Mouse (Mus musculus) liver, postnatal 0 days (tissue): Measurements from ENCODE around the gene Mars.

Source experiments
- CTCF ChIP-seq: sonication (generic); IDR thresholded peaks from 2 replicates; pipeline ENCODE4 v1.5.1; 2016; ENCODE audit warnings: antibody characterized with exemption, low read depth
- EP300 ChIP-seq: IDR thresholded peaks from 2 replicates; pipeline ENCODE4 v1.6.1; 2016; ENCODE audit warnings: antibody characterized with exemption, low read depth, mild to moderate bottlenecking

DNA sequence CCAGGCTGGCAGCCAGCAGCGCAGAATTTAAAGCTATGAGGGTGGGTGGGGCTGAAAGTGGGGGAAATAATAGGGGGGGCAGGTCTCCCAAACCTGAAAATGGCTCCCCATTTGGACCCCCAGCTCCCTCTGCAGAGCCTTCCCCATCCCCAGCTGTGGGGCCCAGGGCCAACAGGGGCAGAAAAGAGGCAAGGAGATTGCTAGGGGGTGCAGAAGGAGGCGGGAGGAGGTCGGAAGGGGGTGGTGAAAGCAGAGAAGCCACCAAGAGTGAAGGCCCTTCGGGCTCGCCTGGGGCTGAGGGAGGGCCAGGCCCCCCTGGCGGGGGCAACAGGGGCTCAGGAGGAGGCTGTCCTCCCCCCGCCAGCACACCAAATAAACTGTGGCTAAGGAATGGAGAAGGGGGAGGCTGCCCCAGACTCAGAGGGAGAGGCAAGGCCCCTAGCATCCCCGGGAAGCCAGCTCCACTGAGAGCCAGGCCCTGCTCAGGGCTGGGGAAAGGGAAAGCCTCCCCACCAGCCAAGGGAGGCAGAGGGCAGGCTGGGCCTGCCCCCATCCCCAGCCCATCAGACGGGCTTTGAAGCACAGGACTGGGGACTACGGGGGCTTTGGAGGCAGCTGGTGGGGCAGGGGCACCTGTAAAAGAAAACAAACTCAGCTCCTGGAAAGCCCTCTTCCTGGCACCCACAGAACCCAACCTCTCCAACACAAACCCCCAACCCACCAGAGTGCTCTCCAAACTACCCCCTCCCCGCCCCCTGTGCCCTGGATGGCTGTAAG lies 26.7 kb downstream of the Mars start:
- TF ChIP-seq EP300 (no peak), CTCF (no peak)
